Mouse (Mus musculus): ENCODE measurements around the gene Psmd5.

Psmd5 gene

GRCm38 (mm10) chr2:34801516-34802482 lies 73.0 kb downstream of the Psmd5 start:
- in situ Hi-C loops (cut with MboI; ENCODE audit: low pct_unique_long_range_greater_than_20kb in 1 of 2, low sequenced_read_pairs in 2 of 2, unreplicated experiment in 1 of 2) = no loop called here

- in situ Hi-C loops (cut with MboI; ENCODE audit: low pct_unique_long_range_greater_than_20kb in 1 of 2, low sequenced_read_pairs in 2 of 2, unreplicated experiment in 1 of 2) = no loop called here
These were observed 74.4 kb downstream of the Psmd5 start for GRCm38 (mm10) chr2:34800371-34800770.
